Mouse (Mus musculus) c-Kit-negative CD71-positive TER-119-positive erythroid progenitor cells, embryonic 14.5 days (primary cell): ENCODE results near the gene Plscr1.

Experiments used
- DNase-seq: peaks from one replicate; pipeline ENCODE4 v3.0.0-alpha.2; 2013; ENCODE audit warnings: low read depth, low spot score

Plscr1 gene

GRCm38 (mm10) chr9:92249447-92249852 is at the start of gene Plscr1:
TSS of gene Plscr1 (plus strand) at chr9:92249750.
- DNase-seq, result no peak

GRCm38 (mm10) chr9:92204397-92204796 is 45.2 kb upstream of the Plscr1 start:
- DNase-seq, result no peak

GRCm38 (mm10) chr9:92207307-92207706 is 42.2 kb upstream of the Plscr1 start:
- DNase-seq, result no peak

- no peak for DNase-seq
These were observed 41.8 kb upstream of the Plscr1 start for GRCm38 (mm10) chr9:92207757-92208156.

- DNase-seq, result no peak
These were observed 39.7 kb upstream of the Plscr1 start for GRCm38 (mm10) chr9:92209850-92210249.

GRCm38 (mm10) chr9:92210386-92210967 is 39.1 kb upstream of the Plscr1 start:
- DNase-seq, result no peak

GRCm38 (mm10) chr9:92211048-92211447 is 38.5 kb upstream of the Plscr1 start:
- no peak for DNase-seq

- DNase-seq, result no peak
These were observed 32.1 kb upstream of the Plscr1 start for GRCm38 (mm10) chr9:92217484-92217883.

GRCm38 (mm10) chr9:92217896-92218295 is 31.7 kb upstream of the Plscr1 start:
- no peak for DNase-seq

GRCm38 (mm10) chr9:92220151-92220550 is 29.4 kb upstream of the Plscr1 start:
- no peak for DNase-seq

GRCm38 (mm10) chr9:92221480-92221879 is 28.1 kb upstream of the Plscr1 start:
- DNase-seq, result no peak

GRCm38 (mm10) chr9:92224598-92225231 is 24.8 kb upstream of the Plscr1 start:
- DNase-seq, result no peak

GRCm38 (mm10) chr9:92226127-92226655 is 23.4 kb upstream of the Plscr1 start:
- DNase-seq, result no peak

GRCm38 (mm10) chr9:92226795-92227194 is 22.8 kb upstream of the Plscr1 start:
- DNase-seq, result no peak

- DNase-seq, result no peak
These were observed 20.4 kb upstream of the Plscr1 start for GRCm38 (mm10) chr9:92228867-92229832.

- DNase-seq, result no peak
These were observed 19.7 kb upstream of the Plscr1 start for GRCm38 (mm10) chr9:92229833-92230205.

GRCm38 (mm10) chr9:92234901-92235458 is 14.6 kb upstream of the Plscr1 start:
- DNase-seq, result no peak

- DNase-seq, result no peak
These were observed 640 bp upstream of the Plscr1 start for GRCm38 (mm10) chr9:92248773-92249446.

GRCm38 (mm10) chr9:92249987-92250772 is 630 bp downstream of the Plscr1 start:
- no peak for DNase-seq

GRCm38 (mm10) chr9:92252718-92253117 is 3.2 kb downstream of the Plscr1 start:
- DNase-seq, result no peak
